Mouse (Mus musculus) erythroblast, embryonic 14.5 days (primary cell): ENCODE results near the gene Elavl2. TPM values are rescaled to one million over a fixed set of nuclear protein-coding genes. Genes with fewer than 3 reads are reported as not detected.

ENCODE experiments used
- H3K27me3 ChIP-seq: 2 replicates; pipeline ENCODE4 v1.6.1; 2012; ENCODE audit warnings: inconsistent platforms; ENCODE audit not compliant: control insufficient read depth
- H3K36me3 ChIP-seq: 2 replicates; pipeline ENCODE4 v1.6.1; 2012; ENCODE audit warnings: mild to moderate bottlenecking, inconsistent platforms; ENCODE audit not compliant: control insufficient read depth
- H3K4me1 ChIP-seq: 2 replicates; pipeline ENCODE4 v1.6.1; 2012; ENCODE audit warnings: inconsistent platforms; ENCODE audit not compliant: control insufficient read depth
- H3K4me3 ChIP-seq: replicated peaks from 2 replicates; pipeline ENCODE3; 2012; ENCODE audit warnings: moderate library complexity, mild to moderate bottlenecking, inconsistent platforms
- H3K9me3 ChIP-seq: 2 replicates; pipeline ENCODE4 v1.6.1; 2012; ENCODE audit warnings: low read length, inconsistent platforms, mixed read lengths; ENCODE audit not compliant: control insufficient read depth
- GATA1 ChIP-seq: IDR thresholded peaks from 2 replicates; pipeline ENCODE4 v1.6.1; 2012; ENCODE audit warnings: low read length, inconsistent platforms, mixed read lengths
- TAL1 ChIP-seq: IDR thresholded peaks from 3 replicates; pipeline ENCODE4 v1.6.1; 2012; ENCODE audit warnings: low read length, inconsistent platforms, mixed read lengths
- polyA plus RNA-seq: library from polyadenylated mRNA; stranded (reverse); fragments of >175 nt; gene quantifications from 2 replicates; pipeline ENCODE4 v1.2.3, GENCODE M21; 2012

The Elavl2 gene
- not detected in 2 replicates for polyA plus RNA-seq

GRCm38 (mm10) chr4:91400423-91400822 lies at the start of gene Elavl2:
Elavl2 (minus strand) TSS chr4:91400785.
- Histone ChIP-seq H3K9me3 (no peaks in the 10 kb centered on the region), H3K27me3 (peaks cover 11% of the 10 kb centered on the region), H3K36me3 (no peaks in the 10 kb centered on the region), H3K4me3 (no peak within 1 kb of the TSS), H3K4me1 (no peaks in the 10 kb centered on the region)
- TF ChIP-seq TAL1 (no peak), GATA1 (no peak)

GRCm38 (mm10) chr4:91447887-91448286 lies 47.3 kb upstream of the Elavl2 start:
- TF ChIP-seq GATA1, result no peak
- no peak for TF ChIP-seq TAL1
- no peaks in the 10 kb centered on the region for H3K4me1 ChIP-seq
- no peaks in the 10 kb centered on the region for H3K27me3 ChIP-seq
- H3K9me3 ChIP-seq, result no peaks in the 10 kb centered on the region
- no peaks in the 10 kb centered on the region for H3K36me3 ChIP-seq
- H3K4me3 ChIP-seq, result no peak overlapping the region

- no peaks in the 10 kb centered on the region for H3K27me3 ChIP-seq
- no peaks in the 10 kb centered on the region for H3K4me1 ChIP-seq
- H3K36me3 ChIP-seq, result no peaks in the 10 kb centered on the region
- no peak overlapping the region for H3K4me3 ChIP-seq
- TF ChIP-seq TAL1 (no peak), GATA1 (no peak)
- H3K9me3 ChIP-seq, result peaks cover 2% of the 10 kb centered on the region
Measured at GRCm38 (mm10) chr4:91415582-91415981, 15.0 kb upstream of the Elavl2 start.

GRCm38 (mm10) chr4:91405047-91405446 lies 4.5 kb upstream of the Elavl2 start:
- no peaks in the 10 kb centered on the region for H3K4me1 ChIP-seq
- TF ChIP-seq GATA1, result no peak
- no peak for TF ChIP-seq TAL1
- H3K4me3 ChIP-seq, result no peak overlapping the region
- no peaks in the 10 kb centered on the region for H3K36me3 ChIP-seq
- H3K9me3 ChIP-seq, result no peaks in the 10 kb centered on the region
- H3K27me3 ChIP-seq, result peaks cover 8% of the 10 kb centered on the region

GRCm38 (mm10) chr4:91399510-91400196 lies 932 bp downstream of the Elavl2 start:
- no peaks in the 10 kb centered on the region for H3K36me3 ChIP-seq
- TF ChIP-seq GATA1 (no peak), TAL1 (no peak)
- peaks cover 11% of the 10 kb centered on the region for H3K27me3 ChIP-seq
- H3K4me3 ChIP-seq, result no peak overlapping the region
- no peaks in the 10 kb centered on the region for H3K4me1 ChIP-seq
- no peaks in the 10 kb centered on the region for H3K9me3 ChIP-seq

GRCm38 (mm10) chr4:91391987-91392598 lies 8.5 kb downstream of the Elavl2 start:
- Histone ChIP-seq H3K4me1 (no peaks in the 10 kb centered on the region), H3K9me3 (no peaks in the 10 kb centered on the region), H3K4me3 (no peak overlapping the region), H3K36me3 (no peaks in the 10 kb centered on the region), H3K27me3 (no peaks in the 10 kb centered on the region)
- TF ChIP-seq TAL1, result no peak

GRCm38 (mm10) chr4:91387701-91388100 lies 12.9 kb downstream of the Elavl2 start:
- no peaks in the 10 kb centered on the region for H3K27me3 ChIP-seq
- TF ChIP-seq TAL1, result no peak
- TF ChIP-seq GATA1, result no peak
- H3K9me3 ChIP-seq, result no peaks in the 10 kb centered on the region
- H3K4me1 ChIP-seq, result no peaks in the 10 kb centered on the region
- no peak overlapping the region for H3K4me3 ChIP-seq
- H3K36me3 ChIP-seq, result no peaks in the 10 kb centered on the region

GRCm38 (mm10) chr4:91381201-91381627 lies 19.4 kb downstream of the Elavl2 start:
- H3K27me3 ChIP-seq, result peaks cover 29% of the 10 kb centered on the region
- peaks cover 2% of the 10 kb centered on the region for H3K4me1 ChIP-seq
- H3K36me3 ChIP-seq, result no peaks in the 10 kb centered on the region
- H3K4me3 ChIP-seq, result no peak overlapping the region
- H3K9me3 ChIP-seq, result no peaks in the 10 kb centered on the region
- TF ChIP-seq GATA1, result no peak
- TF ChIP-seq TAL1, result no peak

- Histone ChIP-seq H3K36me3 (no peaks in the 10 kb centered on the region), H3K9me3 (no peaks in the 10 kb centered on the region), H3K27me3 (peaks cover 36% of the 10 kb centered on the region), H3K4me3 (no peak overlapping the region), H3K4me1 (peaks cover 2% of the 10 kb centered on the region)
- no peak for TF ChIP-seq GATA1
- TF ChIP-seq TAL1, result no peak
Measured at GRCm38 (mm10) chr4:91380341-91381117, 20.1 kb downstream of the Elavl2 start.
